Comparison of ENCODE assay signal across 8 mouse cellular contexts in genomic region chr5:37002001-37002400, GRCm38 (mm10). TPM values are rescaled to one million over a fixed set of nuclear protein-coding genes. Genes with fewer than 3 reads are reported as not detected.
A peak's percentile ranks its signal among the peaks of the same experiment; 100 is the strongest.
DNase-seq lines count a peak whose midpoint lies in the region; ATAC-seq and TF ChIP-seq lines count a peak whose summit lies in the region.

No protein-coding gene starts in this region.

- no peak overlapping the region for H3K27ac ChIP-seq in heart, embryonic 11.5 days (ENCODE audit: low read depth, low read length)
- no peak overlapping the region for H3K27ac ChIP-seq in cortical plate, adult 2 months (ENCODE audit: insufficient read depth, low read length)
- no peak overlapping the region for H3K27ac ChIP-seq in hindbrain, postnatal 0 days

- no peaks in the 10 kb centered on the region for H3K9me3 ChIP-seq in heart, embryonic 11.5 days (replicated peaks; ENCODE audit: control insufficient read depth, low read length)
- no peaks in the 10 kb centered on the region for H3K9me3 ChIP-seq in hindbrain, postnatal 0 days (ENCODE audit: low read length)

- TF ChIP-seq CTCF in cortical plate, adult 2 months (IDR thresholded peaks at IDR 0.05; ENCODE audit: extremely low read depth, insufficient read depth, low read length) = peak; percentile 74
- TF ChIP-seq CTCF in hindbrain, postnatal 0 days (IDR thresholded peaks at IDR 0.05; ENCODE audit: low read depth) = peak; percentile 87

- no peak for TF ChIP-seq POLR2A in cortical plate, adult 2 months (IDR thresholded peaks at IDR 0.05; ENCODE audit: extremely low read depth, insufficient read depth, low read length)

- 54% methylated on average over 2 of the region's 2 CpGs for WGBS in heart, embryonic 11.5 days (ENCODE audit: insufficient replicate concordance)
- 47% methylated on average over 2 of the region's 2 CpGs for WGBS in hindbrain, postnatal 0 days

- DNase-seq in heart, adult 18-20 months = peak; percentile 48 to 88
- peak; percentile 73 for DNase-seq in R1 (ENCODE audit: low read depth, low spot score)
- DNase-seq in hindbrain, postnatal 0 days (ENCODE audit: low spot score) = peak; percentile 87
- peak; percentile 81 for DNase-seq in left cerebral cortex, postnatal 4 days
- peak; percentile 85 for DNase-seq in retina, embryonic 14.5 days (ENCODE audit: low spot score)
- peak; percentile 89 for DNase-seq in thymus, postnatal 4 days

- H3K36me3 ChIP-seq in heart, embryonic 11.5 days (ENCODE audit: control insufficient read depth, insufficient read depth, low read length) = no peaks in the 10 kb centered on the region
- no peaks in the 10 kb centered on the region for H3K36me3 ChIP-seq in hindbrain, postnatal 0 days (ENCODE audit: insufficient read depth, low read length)

- no peak overlapping the region for H3K4me3 ChIP-seq in heart, embryonic 11.5 days (ENCODE audit: low read depth, low read length)
- no peak overlapping the region for H3K4me3 ChIP-seq in cortical plate, adult 2 months (ENCODE audit: insufficient read depth, low read length)
- no peak overlapping the region for H3K4me3 ChIP-seq in hindbrain, postnatal 0 days (ENCODE audit: low read length)

- no peak overlapping the region for H3K9ac ChIP-seq in heart, embryonic 11.5 days (ENCODE audit: low read depth, low read length)
- H3K9ac ChIP-seq in hindbrain, postnatal 0 days (replicated peaks; ENCODE audit: low read length) = no peak overlapping the region

- no peak for ATAC-seq in heart, embryonic 11.5 days (replicated peaks; ENCODE audit: insufficient number of reproducible peaks, low FRiP score, low TSS enrichment)
- ATAC-seq in hindbrain, postnatal 0 days = no peak

- H3K4me2 ChIP-seq in heart, embryonic 11.5 days = no peak overlapping the region
- H3K4me2 ChIP-seq in hindbrain, postnatal 0 days (ENCODE audit: low read depth, low read length) = no peak overlapping the region

- intact Hi-C loops in left cerebral cortex, postnatal 4 days (cut with DNase I) = loop anchor here (5.0 kb wide), 2 partner anchors 45 to 165 kb away; no protein-coding TSS in a partner anchor

- no peaks in the 10 kb centered on the region for H3K4me1 ChIP-seq in heart, embryonic 11.5 days (ENCODE audit: control insufficient read depth, insufficient read depth, low read length)
- H3K4me1 ChIP-seq in cortical plate, adult 2 months (ENCODE audit: control insufficient read depth, insufficient read depth, low read length) = no peaks in the 10 kb centered on the region
- H3K4me1 ChIP-seq in hindbrain, postnatal 0 days (ENCODE audit: insufficient read depth, low read length) = no peaks in the 10 kb centered on the region

- peaks cover 7% of the 10 kb centered on the region; the same call in 1 of the 2 replicates for H3K27me3 ChIP-seq in heart, embryonic 11.5 days (ENCODE audit: control insufficient read depth, insufficient read depth, low read length)
- no peaks in the 10 kb centered on the region for H3K27me3 ChIP-seq in hindbrain, postnatal 0 days (ENCODE audit: insufficient read depth, low read length)

RNA-seq across cellular contexts. Expression of gene Wfs1, which starts 13.0 kb away (rescaled TPM):
- total RNA-seq in heart, adult 18-20 months (2021) = 10 to 100 TPM; 84.6 to 86.4 TPM
- 23.8 and 28.5 TPM in 2 replicates for polyA plus RNA-seq in heart, embryonic 11.5 days (2014; fragmentation: Nextera tagmentation; extraction: Ambion mirVana)
- 39.5 and 46.2 TPM in 2 replicates for polyA plus RNA-seq in cortical plate, adult 2 months (2012; rRNA removed)
- 9.8 and 14.0 TPM in 2 replicates for total RNA-seq in hindbrain, postnatal 0 days (2014; rRNA removed)
- polyA plus RNA-seq in hindbrain, postnatal 0 days (2015; fragmentation: Nextera tagmentation; extraction: Ambion mirVana) = 8.7 and 9.2 TPM in 2 replicates
- 10 to 100 TPM; 16.3 to 25.7 TPM for total RNA-seq in left cerebral cortex, postnatal 4 days (2021)
